Mouse (Mus musculus): ENCODE measurements around the gene Myrip. TPM values are rescaled to one million over a fixed set of nuclear protein-coding genes. Genes with fewer than 3 reads are reported as not detected.
"Not testable (repeated sequence)": the region's sequence is repeated elsewhere in the genome, so short reads cannot be mapped to it uniquely, and the experiment has no call there.

The Myrip gene
- total RNA-seq, 2 experiments from 2014 or later = 6.2 to 6.8 TPM

DNA sequence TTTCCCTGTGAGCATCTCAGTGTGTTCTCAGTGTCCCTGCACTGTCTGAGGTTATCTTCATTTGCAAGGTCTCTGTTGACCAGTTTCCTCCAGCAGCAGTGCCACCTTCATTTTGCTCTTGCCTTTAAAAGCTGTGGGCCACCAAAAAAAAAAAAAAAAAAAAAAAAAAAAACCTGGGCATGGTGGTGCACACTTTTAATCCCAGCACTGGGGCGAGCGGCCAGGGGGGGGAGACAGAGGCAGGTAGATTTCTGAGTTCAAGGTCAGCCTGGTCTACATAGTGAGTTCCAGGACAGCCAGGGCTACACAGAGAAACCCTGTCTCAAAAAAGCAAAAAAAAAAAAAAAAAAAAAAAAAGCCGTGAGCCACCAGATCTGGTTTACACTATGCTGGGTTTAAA, 29.7 kb downstream of the Myrip start:
- DNase-seq (ENCODE audit: low spot score in 2 of 2) = not testable (repeated sequence)

DNA sequence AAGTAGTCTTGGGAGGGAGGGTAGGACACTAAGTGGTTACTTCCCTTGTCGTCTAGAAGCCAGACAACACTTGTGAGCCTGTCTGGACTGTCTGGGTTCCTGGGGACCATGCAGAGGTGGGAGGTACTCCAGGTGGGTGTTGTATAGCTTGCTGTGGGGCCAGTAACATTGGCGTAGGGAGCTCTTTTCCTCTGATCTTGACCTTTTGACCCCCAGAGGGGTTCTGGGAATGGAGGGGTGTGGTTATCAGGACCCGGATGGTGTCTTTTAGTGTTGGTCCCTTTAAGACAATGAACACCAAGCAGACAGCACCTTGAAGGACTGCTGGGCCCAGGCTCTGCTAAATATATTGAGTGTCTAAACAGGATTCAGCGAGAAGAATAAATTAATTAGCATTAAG, 36.9 kb downstream of the Myrip start:
- DNase-seq (ENCODE audit: low spot score in 2 of 2) = no peak

DNA sequence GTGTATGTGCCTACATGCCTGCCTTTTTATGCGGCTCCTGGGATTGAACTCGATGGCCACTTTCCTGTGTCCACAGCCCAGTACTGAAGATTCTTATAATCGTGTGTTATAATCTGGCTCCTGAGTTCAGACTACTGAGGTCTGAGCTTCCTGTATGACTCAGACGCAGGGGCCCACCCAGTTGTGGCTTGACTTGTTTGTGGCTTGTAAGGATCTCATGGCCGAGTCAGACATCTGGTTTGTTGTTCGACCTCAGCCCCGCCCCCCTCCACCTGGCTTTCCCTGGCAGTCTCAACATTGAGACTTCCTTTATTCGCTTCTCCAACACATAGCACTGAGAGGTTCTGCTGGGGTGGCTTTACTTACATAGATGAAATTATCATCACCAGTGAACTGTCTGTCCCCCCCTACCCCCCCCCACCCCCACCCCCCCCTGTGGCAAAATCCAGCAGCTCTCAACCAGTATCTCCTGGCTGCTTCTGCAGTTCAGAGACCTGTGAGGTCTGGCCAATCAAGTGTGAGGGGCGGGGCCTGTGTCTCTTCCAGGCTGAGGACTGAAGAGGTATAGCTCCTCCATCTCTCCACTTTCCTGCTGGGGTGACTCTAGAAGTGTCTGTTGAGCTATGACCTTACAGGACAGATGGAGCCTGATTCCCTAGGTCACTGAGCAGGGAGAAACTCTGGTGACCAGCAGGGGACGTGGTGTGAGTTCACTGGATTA, 38.8 kb downstream of the Myrip start:
- no peak for DNase-seq (ENCODE audit: low spot score in 2 of 2)

DNA sequence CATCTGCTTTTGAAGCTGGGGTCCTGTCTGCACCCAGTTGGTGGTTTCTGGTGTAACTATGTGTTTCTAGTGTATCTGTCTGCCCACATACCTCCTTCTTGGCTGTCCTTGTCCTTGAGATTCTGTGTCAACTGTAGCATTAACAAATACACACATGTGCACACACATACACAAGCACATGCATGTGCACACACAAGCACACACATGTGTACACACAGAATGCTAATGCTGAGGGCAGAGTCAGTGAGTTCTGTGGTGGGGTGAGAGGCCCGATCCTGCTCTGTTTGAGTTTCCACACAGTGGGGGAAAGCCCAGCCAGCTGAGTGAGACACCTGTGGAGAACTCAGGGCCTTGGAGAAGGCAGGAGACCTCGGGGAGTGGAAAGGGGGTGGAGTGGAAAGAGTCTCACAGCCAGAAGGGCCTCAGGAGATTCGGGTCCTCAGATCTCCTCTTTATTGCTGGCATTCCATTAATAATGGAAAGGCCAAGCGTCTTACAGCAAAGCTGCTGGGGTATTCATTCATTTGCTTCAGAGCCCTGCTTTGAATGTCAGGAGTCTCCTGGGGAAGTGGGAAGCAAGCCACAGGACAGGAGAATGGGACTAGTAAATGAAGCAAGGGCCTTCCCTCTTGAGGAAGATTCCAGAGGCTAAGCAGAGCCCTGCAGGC, 41.9 kb downstream of the Myrip start:
- no peak for DNase-seq (ENCODE audit: low spot score in 2 of 2)

DNA sequence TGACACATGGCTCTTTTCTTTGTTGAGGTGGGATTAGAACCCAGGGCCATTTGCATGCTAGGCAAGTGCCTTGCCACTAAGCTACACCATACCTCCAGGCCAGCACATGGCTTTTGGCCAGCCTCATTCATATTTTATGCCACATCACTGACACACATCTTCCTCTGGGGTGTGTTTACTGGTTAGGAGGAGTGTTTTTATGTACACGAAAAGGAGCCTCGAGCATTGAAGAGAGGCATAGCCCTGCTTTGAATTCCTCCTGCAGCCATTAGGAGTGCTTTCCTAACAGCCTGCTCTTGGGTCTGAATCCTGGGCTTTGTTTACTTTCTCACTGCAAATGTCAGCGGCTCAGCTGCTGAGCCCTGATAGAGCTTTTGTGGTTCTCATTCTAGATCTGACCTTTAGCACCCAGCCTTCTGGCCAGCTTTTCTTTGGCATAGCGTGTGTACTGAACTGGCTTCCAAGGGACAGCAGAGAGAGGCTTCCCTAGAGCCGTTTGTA, 44.4 kb downstream of the Myrip start:
- DNase-seq (ENCODE audit: low spot score in 2 of 2) = no peak

DNA sequence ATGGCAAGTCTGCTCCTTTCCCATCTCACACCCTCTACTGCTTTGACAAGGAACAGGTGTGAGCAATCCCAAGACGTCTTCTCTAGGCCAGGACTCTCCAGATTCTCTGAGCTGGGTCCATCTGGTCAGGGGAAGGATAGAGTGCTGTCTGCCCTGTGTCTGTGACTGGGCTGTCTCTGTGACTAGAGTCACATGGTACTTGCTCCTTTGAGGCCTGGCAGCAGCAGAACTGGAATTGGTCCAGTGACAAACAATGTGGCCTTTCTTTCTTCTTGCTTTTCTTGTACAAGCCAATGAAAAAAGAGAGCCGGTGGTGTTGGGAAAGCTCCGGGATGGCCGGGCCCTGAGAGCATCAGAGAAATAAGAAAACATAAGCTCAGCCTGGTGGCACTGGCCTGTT, 47.8 kb downstream of the Myrip start:
- no peak for DNase-seq (ENCODE audit: low spot score in 2 of 2)

DNA sequence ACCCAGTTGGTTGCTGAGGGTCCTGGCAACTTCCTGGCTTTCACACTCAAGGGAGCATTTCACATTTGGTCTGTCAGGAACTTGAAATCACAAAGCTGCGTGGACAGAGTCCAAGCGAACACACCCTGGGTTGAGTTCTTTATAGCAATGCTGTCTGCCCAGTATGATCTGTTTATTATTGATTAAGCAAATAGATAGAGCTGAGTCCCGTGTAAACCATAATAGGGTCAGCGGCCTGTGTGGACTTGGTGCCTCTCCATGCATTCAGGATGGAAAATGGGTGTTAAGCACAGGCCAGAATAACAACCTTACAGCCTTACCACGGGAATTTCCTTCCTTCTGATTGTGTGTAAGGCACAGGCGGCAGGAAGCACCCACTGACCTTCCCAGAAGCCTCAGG, 49.0 kb downstream of the Myrip start:
- DNase-seq (ENCODE audit: low spot score in 2 of 2) = no peak

DNA sequence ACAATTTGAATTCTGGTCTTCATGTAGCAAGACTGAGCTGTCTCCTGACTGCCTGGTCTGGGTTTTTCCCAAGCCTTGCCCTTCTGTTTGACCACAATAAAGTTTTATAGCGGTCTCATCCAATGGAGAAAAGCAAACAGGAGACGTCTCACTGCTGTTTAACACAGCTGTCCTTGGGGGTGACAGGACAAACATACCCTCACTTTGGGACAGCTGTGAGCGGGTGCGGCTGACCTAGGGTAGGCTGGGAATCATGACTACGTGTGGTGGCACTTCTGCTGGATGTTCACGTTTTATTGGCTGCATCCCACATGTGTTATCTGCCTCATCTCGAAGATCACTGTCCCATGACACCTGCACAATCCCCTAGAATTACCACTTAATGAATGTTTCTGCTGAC, 49.7 kb downstream of the Myrip start:
- DNase-seq (ENCODE audit: low spot score in 2 of 2) = no peak

DNA sequence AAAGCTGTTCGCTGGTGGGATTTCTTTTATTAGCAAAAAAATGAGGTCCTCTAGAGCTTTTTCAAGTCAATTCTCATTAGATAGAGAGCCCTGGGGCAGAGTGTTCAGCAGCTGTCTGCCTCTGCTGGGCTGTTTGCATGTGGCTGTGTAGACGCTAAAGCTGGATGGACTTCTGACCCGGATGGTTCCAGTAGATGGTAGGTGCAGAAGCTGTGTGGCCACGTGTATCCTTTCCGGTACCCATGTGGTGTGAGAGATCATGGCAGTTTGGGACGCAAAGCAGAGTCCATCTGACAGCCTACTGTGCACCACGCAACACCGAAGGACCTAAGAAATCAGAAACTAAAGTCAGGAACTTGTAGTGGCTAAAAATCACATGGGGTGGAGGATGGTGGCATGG, 50.2 kb downstream of the Myrip start:
- no peak for DNase-seq (ENCODE audit: low spot score in 2 of 2)

DNA sequence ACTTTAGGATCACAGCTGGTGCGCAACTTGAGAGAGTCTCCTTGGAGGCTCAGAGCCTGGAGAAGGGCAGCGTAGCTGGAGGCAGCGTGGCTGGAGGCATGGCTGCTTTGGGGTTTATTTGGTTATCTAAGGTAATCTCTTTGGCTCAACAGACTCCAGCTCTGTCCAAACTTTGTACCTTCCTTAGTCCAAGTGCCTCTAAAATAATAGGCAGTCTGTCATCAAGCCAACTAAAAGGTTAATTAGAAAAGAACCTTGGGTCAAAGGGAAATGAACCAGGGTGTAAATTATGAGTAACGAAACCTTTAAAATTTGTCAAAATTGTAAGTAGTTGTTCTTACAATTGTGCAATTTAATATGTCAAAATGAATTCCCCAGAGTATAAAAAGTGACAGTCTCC, 51.7 kb downstream of the Myrip start:
- DNase-seq (ENCODE audit: low spot score in 2 of 2) = no peak

DNA sequence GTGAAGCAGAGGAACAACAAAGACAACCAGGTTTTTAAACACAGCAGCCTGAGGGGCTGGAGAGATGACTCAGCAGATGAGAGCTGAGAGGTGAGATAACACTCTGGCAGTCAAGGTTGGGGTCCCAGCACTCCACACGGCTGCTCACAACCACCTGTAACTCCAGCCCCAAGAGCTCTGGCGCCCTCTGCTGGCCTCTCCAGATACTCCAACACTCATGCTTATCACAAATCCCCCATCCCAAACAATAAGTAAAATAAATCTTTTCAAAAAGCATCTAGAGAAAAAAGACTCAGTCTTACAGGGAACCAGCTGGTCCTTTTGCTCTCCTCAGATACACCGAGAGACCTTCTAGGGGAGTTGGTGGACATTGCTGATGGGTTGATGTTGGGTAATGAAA, 52.7 kb downstream of the Myrip start:
- no peak for DNase-seq (ENCODE audit: low spot score in 2 of 2)

DNA sequence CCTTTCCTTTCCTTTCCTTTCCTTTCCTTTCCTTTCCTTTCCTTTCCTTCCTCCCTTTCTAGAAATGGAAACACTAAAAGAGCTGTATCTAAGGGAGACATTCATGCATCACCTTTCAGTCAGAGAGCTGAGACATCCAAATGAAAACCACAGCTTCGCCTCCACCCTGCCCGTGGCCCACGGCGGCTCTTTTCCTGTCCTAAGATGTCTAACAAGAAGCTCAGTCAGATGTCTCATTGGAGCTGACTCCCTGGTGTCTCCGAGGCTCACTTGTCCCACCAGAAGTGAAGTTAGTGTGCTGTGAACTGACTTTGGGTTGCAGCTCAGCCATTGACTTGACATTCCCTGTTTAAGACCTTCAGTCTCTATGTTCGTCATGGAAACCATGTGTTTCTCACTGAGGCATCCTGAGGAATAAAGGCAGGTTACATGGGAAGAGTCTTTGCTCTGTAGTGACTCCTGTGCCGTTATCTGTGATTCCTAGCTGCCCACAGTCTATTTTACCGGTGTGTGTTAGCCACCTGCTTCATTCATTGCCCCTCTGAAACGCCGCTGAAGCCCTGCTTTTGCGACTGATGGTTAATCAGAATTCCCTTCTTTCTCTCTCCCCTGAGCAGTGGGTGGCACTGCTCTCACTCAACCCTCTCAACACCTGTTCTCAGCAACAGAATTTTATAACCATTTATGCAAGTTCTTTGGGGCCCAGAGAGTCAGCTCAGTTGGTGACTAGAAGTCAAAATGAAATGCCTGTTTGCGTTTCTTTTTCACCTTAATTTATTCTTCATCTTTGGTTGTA, 53.4 kb downstream of the Myrip start:
- DNase-seq (ENCODE audit: low spot score in 2 of 2) = no peak

DNA sequence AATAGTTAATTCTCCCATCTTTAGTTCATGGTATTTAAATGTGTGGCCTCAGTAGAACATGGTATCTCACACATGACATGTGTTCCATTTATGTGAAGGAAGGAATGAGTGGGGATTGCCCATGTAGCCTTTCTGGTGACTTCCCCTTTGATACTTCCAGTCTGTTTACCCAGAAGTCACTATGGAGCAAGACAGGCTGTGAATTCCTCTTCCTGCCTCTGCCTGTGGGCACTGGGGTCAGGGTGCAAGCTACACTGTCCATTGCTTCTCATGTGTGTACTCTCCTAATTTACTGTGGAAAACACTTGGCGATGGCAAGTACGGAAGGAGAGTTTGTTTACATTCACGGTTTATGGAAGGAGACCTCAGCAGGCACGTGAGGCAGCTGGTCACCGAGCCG, 55.2 kb downstream of the Myrip start:
- no peak for DNase-seq (ENCODE audit: low spot score in 2 of 2)

DNA sequence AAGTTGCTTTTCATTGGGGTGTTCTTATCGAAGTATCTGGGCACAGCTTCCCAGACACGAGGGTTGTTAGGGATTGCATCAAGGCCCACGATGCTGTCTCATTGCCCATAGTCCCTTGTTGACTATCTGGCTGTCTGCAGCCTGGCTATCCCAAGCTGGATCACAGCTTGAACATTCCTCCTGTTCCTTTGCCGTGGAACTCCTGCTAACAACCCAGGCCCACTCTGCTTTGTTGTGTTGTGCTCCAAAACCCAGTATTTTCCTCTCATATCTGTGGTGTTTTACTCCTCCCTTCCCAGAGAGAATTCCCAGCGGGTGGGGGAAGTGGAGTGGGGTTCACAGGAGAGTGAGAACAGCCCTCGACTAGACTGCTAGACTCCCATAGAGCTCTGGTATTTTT, 56.7 kb downstream of the Myrip start:
- no peak for DNase-seq (ENCODE audit: low spot score in 2 of 2)

DNA sequence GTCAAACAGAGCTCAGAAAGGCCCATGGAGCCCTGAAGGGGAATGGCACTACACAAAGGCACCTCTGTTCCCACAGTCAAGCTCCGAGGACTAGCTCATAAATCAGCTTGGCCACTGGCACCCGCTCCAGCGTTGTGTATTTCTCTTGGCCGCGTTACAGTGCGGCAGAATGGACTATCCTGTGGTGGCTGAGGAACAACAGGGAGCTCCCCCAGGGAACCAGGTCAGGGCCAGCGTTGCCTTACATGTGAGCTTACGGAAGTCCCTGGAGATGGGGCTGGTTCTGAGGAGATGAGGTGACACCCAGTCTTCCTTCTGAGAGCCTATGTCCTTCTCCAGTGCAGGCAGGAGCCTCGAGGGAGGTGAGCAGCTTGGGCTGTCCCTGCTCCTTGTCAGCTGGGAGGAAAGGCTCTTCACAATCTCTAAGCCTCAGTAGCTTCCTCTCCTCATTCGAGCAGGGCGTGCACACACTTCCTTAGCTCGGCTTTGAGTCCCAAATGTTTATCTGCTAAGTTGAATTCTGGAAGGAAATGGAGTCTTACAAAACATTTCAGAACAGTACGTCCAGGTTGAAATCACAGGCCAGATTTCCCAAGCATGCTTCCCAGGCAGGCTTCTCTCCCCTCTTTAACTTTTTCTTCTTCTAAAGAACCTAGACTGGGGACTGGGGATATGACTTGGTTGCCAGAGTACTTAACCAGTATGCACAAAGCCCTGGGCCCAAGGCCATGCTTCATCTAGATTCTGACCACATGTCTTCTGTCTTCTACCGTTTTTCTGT, 59.3 kb downstream of the Myrip start:
- DNase-seq (ENCODE audit: low spot score in 2 of 2) = peak; percentile 36 to 61

DNA sequence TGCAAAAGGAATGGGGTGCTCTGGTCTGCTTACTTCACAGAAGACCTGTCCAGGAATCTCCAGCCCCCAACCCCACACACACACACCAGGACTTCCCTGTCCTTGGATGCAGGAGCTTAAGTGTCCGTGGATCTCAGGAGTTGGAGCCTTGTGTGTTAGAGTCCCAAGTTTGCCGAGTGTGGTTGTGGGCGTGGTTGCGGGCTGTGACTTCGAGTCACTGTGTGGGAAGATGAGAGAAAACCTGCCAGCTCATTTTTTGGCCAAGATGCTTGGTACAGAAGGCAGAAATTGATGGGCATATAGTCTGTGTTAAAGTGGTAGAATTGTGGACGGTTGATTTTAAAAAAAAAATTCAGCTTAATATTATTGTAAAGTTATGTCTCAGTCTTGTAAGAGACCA, 60.3 kb downstream of the Myrip start:
- DNase-seq (ENCODE audit: low spot score in 2 of 2) = no peak

DNA sequence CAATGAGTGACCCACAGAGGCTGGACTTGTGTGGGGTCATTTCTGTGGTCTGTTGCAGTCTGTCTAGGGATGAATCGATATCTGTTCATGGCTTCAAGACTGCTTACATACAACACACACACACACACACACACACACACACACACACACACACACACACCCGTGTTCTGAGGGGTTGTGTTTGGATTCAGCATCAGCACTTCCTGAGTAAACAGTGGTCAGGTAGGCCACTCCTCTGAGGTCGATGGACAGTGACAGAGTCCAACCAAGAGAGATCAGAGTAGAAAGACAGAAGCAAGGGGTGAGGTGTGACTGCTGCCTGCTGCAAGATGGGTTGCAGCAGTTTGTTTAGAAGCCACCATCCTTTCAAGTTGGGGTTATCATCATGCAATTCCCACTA, 61.4 kb downstream of the Myrip start:
- no peak for DNase-seq (ENCODE audit: low spot score in 2 of 2)

DNA sequence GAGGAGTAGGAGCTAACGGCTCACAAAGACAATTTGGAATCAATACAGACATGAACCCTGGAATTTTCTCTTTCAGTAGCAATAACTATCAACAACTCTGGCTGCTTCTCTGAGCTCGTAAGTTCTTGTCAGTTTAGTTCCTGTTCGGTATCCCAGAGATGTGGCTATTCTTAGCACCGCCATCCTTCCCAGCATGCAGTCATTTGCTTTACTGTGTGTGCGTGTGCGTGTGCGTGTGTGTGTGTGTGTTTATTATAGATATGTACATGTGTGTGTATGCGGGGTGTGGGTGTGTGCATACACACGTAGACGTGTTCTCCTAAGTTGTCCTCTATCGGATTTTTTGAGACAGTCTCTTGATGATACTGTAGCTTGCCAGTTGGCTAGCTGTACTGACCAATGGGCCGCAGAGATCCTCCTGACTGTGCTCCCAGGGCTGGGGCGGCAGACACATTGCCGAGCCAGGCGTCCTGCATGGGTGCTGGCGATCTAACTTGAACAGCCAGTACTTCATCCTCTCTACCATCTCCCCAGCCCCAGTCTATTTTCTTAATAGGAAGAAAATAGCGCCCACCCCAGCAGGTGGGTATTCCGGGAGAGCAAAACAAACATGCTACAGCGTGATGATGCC, 63.5 kb downstream of the Myrip start:
- no peak for DNase-seq (ENCODE audit: low spot score in 2 of 2)

DNA sequence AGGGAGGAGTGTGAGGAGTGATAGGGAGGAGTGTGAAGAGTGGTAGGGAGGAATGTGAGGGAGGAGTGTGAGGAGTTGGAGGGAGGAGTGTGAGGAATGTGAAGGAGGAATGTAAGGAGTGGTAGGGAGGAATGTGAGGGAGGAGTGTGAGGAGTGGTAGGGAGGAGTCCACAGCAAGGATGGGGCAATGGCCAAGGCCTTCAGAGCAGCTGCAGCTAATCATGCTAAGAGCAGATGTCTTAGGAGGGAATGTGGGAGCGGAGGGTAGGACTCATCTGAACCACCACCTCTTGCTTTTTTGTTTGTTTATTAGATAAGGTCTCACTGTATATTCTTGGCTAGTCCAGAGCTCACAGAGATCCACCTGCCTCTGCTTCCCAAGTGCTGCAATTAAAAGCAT, 66.2 kb downstream of the Myrip start:
- DNase-seq (ENCODE audit: low spot score in 2 of 2) = no peak

DNA sequence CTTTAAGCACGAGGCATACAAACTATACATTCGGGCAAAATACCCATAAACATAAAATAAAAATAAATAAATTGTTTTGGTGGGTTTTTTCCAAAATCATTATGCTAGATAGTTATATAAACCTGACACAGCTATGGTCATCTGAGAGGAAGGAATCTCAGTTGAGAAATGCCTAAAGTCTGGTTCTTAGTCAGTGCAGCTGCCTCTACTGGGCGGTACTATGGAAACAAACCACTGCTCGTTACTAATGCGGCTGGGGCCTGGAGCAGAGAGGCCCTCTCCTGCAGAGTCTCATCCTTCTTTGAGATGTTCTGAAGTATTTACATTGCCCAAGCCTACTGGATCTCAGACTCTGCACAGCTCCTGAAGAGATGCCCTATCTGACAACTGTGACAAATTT, 70.3 kb downstream of the Myrip start:
- no peak for DNase-seq (ENCODE audit: low spot score in 2 of 2)

DNA sequence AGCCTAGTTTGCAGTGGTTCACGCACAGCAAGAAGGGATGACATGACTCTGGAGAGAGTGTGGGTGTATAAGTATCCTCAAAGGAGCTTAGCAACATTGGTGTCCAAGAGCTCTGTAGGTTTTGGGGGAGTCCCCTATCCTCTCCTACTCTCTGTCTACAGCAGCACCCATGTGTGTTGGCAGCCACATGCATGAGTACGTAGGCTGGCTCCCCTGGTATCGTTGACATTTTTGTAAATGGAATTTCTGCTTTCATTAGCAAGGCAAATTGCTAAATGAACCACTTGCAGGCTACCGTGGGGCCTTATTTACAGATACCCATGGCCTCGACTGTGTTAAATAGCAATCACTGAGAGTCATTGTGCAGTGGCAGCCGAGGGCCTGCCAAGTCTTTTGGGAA, 71.0 kb downstream of the Myrip start:
- DNase-seq (ENCODE audit: low spot score in 2 of 2) = no peak

Measured in adrenal gland, adult 18-20 months (tissue).